Mouse (Mus musculus) CH12.LX (cell line): ENCODE data around the gene Selenow.

ENCODE experiments used
- BHLHE40 ChIP-seq: IDR thresholded peaks from 2 replicates; pipeline ENCODE4 v1.6.1; 2011; ENCODE audit warnings: mild to moderate bottlenecking, low read depth, low read length, improper control_type of control experiment
- CTCF ChIP-seq, 2 experiments: IDR thresholded peaks in 1 of 2; conservative IDR thresholded peaks in 1 of 2; 2 replicates each; pipeline ENCODE4 v1.5.1; 2011 to 2012; ENCODE audit warnings: low read depth in 2 of 2, low read length in 2 of 2, improper control_type of control experiment in 1 of 2, inconsistent platforms in 1 of 2, mild to moderate bottlenecking in 1 of 2, moderate library complexity in 1 of 2
- ELF1 ChIP-seq: IDR thresholded peaks from 2 replicates; pipeline ENCODE4 v1.6.1; 2014; ENCODE audit warnings: low read depth, mild to moderate bottlenecking, inconsistent platforms, low read length, improper control_type of control experiment
- MAFK ChIP-seq: IDR thresholded peaks from 2 replicates; pipeline ENCODE4 v1.6.1; 2011; ENCODE audit warnings: low read length, improper control_type of control experiment; ENCODE audit not compliant: insufficient replicate concordance
- MXI1 ChIP-seq: IDR thresholded peaks from 2 replicates; pipeline ENCODE4 v1.6.1; 2011; ENCODE audit warnings: mild to moderate bottlenecking, low read depth, low read length, improper control_type of control experiment
- POLR2A ChIP-seq: IDR thresholded peaks from 2 replicates; pipeline ENCODE4 v1.6.1; 2011; ENCODE audit warnings: low read depth, mild to moderate bottlenecking, improper control_type of control experiment, low read length
- USF1 ChIP-seq: IDR thresholded peaks from 2 replicates; pipeline ENCODE4 v1.6.1; 2014; ENCODE audit warnings: low read depth, mild to moderate bottlenecking, inconsistent platforms, low read length, improper control_type of control experiment
- ZC3H11A ChIP-seq: IDR thresholded peaks from 2 replicates; pipeline ENCODE4 v1.6.1; 2012; ENCODE audit warnings: low read depth, mild to moderate bottlenecking, inconsistent platforms, low read length, improper control_type of control experiment
- ZMIZ1 ChIP-seq: IDR thresholded peaks from 2 replicates; pipeline ENCODE4 v1.6.1; 2012; ENCODE audit warnings: low read depth, mild to moderate bottlenecking, inconsistent platforms, low read length, improper control_type of control experiment
- ZNF384 ChIP-seq: IDR thresholded peaks from 2 replicates; pipeline ENCODE4 v1.6.1; 2012; ENCODE audit warnings: low read depth, low read length, improper control_type of control experiment, inconsistent platforms

- TF ChIP-seq CTCF (conservative IDR thresholded peaks at IDR 0.05 in 1 of 2, IDR thresholded peaks at IDR 0.05 in 1 of 2; ENCODE audit: low read depth in 2 of 2, low read length in 2 of 2) = no peak
- TF ChIP-seq POLR2A = no peak
- no peak for TF ChIP-seq BHLHE40
- no peak for TF ChIP-seq MAFK
- no peak for TF ChIP-seq ZMIZ1
- TF ChIP-seq MXI1 = no peak
- no peak for TF ChIP-seq USF1
- no peak for TF ChIP-seq ELF1
- TF ChIP-seq ZC3H11A = no peak
- no peak for TF ChIP-seq ZNF384
Measured at GRCm38 (mm10) chr7:15962311-15963288, 40.4 kb upstream of the Selenow start.
